Mouse (Mus musculus): ENCODE results near the gene Gnaq. TPM values are rescaled to one million over a fixed set of nuclear protein-coding genes. Genes with fewer than 3 reads are reported as not detected.

Gnaq gene
- polyA plus RNA-seq, 1 experiment from 2014 or later, result 54.1 TPM

- no peak overlapping the region for H3K4me3 ChIP-seq
- no peak for ATAC-seq (ENCODE audit: low FRiP score, low read depth)
- H3K9ac ChIP-seq, result no peak overlapping the region
- H3K27ac ChIP-seq, result no peak overlapping the region
- H3K27me3 ChIP-seq (replicated peaks), result no peaks in the 10 kb centered on the region
- H3K4me2 ChIP-seq (replicated peaks), result no peak overlapping the region
- H3K36me3 ChIP-seq, result no peaks in the 10 kb centered on the region
- H3K9me3 ChIP-seq, result no peaks in the 10 kb centered on the region
- 0 out of 2 replicates have a peak, but pooled peaks cover 3% of the 10 kb centered on the region for H3K4me1 ChIP-seq
- WGBS, result 81% methylated on average over 4 of the region's 4 CpGs
Observed at GRCm38 (mm10) chr19:16273021-16273420, 140.4 kb downstream of the Gnaq start.

DNA sequence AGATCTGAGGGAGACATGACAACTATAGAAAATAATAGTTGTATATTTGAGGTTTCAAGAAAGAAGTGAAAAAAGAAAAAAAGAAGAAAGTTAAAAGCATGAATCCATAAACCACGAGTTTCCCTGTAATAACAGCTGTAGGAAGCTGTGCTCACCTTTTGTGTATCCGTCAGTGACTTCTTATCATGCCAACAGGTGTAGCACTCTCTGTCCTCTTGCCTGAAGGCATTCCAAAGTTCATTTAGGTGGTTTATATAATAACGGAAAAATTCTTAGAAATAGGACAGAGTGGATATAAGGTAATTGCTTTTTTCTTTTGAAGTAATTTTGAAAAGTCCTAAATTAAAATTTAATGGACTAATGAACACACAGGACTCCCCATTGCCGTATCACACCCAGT is 147.6 kb downstream of the Gnaq start:
- ATAC-seq (ENCODE audit: low FRiP score, low read depth), result no peak
- no peak overlapping the region for H3K27ac ChIP-seq
- no peak overlapping the region for H3K9ac ChIP-seq
- no peaks in the 10 kb centered on the region for H3K9me3 ChIP-seq
- no peak overlapping the region for H3K4me2 ChIP-seq (replicated peaks)
- H3K4me1 ChIP-seq, result no peaks in the 10 kb centered on the region
- 86% methylated on average over 4 of the region's 4 CpGs for WGBS
- 0 out of 2 replicates have a peak, but pooled peaks cover 5% of the 10 kb centered on the region for H3K36me3 ChIP-seq
- H3K4me3 ChIP-seq, result no peak overlapping the region
- H3K27me3 ChIP-seq (replicated peaks), result no peaks in the 10 kb centered on the region

- Histone ChIP-seq H3K4me3 (no peak overlapping the region), H3K4me1 (no peaks in the 10 kb centered on the region; the same call in 1 of the 2 replicates), H3K27ac (no peak overlapping the region), H3K9ac (no peak overlapping the region), H3K36me3 (no peaks in the 10 kb centered on the region), H3K27me3 (replicated peaks) (no peaks in the 10 kb centered on the region), H3K4me2 (replicated peaks) (no peak overlapping the region), H3K9me3 (no peaks in the 10 kb centered on the region)
- 84% methylated on average over 11 of the region's 11 CpGs for WGBS
- no peak for ATAC-seq (ENCODE audit: low FRiP score, low read depth)
Observed at GRCm38 (mm10) chr19:16285051-16286028, 152.7 kb downstream of the Gnaq start.

DNA sequence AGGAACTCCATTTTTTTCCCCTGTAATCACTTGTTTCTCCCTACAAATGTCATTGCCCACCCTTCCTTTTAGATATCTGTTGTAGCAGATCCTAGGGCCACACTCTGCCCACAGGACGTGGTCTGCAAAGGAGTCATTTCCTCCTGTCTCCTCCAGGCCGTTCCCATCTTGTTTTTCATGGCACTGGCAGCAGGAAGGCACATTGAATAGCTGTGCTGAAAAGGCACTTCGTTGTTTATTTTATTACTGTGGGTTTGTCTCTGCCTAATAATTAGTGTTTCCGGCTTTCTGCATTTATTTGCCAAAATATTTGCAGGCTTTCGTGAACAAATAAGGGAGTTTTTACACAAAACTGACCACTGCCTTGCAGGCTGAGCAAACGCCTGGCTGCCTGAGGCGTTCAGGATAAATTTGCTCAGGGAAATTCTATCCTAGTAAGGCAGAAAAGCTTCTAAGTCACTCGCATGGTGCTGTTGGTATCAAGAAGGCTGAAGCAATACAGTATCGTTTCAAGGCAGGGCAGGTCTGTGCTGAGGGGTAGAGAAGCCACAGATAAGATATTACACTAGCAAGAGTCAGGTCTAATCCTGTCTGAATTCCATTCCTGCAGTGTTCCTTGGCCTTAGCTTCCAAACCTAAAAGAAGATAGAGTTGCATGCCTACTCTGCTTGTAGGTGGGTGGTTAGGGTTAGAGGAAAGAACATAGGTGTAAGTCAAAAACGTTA is 154.0 kb downstream of the Gnaq start:
- Histone ChIP-seq H3K9ac (no peak overlapping the region), H3K4me1 (peaks cover 6% of the 10 kb centered on the region), H3K4me3 (no peak overlapping the region), H3K27me3 (replicated peaks) (no peaks in the 10 kb centered on the region), H3K36me3 (no peaks in the 10 kb centered on the region), H3K9me3 (no peaks in the 10 kb centered on the region), H3K27ac (no peak overlapping the region), H3K4me2 (replicated peaks) (no peak overlapping the region)
- 55% methylated on average over 10 of the region's 10 CpGs for WGBS
- no peak for ATAC-seq (ENCODE audit: low FRiP score, low read depth)

DNA sequence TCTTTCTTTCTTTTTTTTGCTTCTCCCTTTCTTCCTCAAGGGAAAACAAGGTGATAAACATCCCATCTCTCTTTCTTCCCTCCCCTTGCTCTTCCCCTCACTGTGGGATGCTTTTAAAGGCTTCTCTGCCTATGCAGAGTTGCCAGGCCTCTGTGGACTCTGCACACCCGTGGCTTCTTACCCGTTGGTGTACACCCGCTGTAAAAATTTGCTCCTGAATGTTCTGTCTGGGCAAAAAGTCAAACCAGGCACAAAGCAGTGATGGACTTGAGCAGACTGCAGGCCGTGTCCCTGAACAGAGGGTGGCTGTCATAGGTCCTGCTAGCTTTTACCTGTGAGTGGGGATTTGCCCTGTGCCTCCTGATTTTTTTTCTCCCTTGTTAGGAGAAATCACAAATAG is 154.7 kb downstream of the Gnaq start:
- Histone ChIP-seq H3K4me1 (peaks cover 12% of the 10 kb centered on the region), H3K9me3 (no peaks in the 10 kb centered on the region)
- no peak for ATAC-seq (ENCODE audit: low FRiP score, low read depth)

GRCm38 (mm10) chr19:16287971-16288370 is 155.3 kb downstream of the Gnaq start:
- Histone ChIP-seq H3K27ac (no peak overlapping the region), H3K9ac (no peak overlapping the region), H3K36me3 (no peaks in the 10 kb centered on the region), H3K4me1 (peaks cover 16% of the 10 kb centered on the region), H3K27me3 (replicated peaks) (no peaks in the 10 kb centered on the region), H3K4me2 (replicated peaks) (no peak overlapping the region), H3K4me3 (no peak overlapping the region), H3K9me3 (no peaks in the 10 kb centered on the region)
- ATAC-seq (ENCODE audit: low FRiP score, low read depth), result no peak
- 95% methylated on average over 7 of the region's 7 CpGs for WGBS

More for the DNA sequence above, 154.7 kb downstream of the Gnaq start:
- H3K36me3 ChIP-seq, result no peaks in the 10 kb centered on the region
- H3K4me2 ChIP-seq (replicated peaks), result no peak overlapping the region
- no peaks in the 10 kb centered on the region for H3K27me3 ChIP-seq (replicated peaks)
- WGBS, result 67% methylated on average over 4 of the region's 4 CpGs
- no peak overlapping the region for H3K4me3 ChIP-seq
- no peak overlapping the region for H3K27ac ChIP-seq
- no peak overlapping the region for H3K9ac ChIP-seq

DNA sequence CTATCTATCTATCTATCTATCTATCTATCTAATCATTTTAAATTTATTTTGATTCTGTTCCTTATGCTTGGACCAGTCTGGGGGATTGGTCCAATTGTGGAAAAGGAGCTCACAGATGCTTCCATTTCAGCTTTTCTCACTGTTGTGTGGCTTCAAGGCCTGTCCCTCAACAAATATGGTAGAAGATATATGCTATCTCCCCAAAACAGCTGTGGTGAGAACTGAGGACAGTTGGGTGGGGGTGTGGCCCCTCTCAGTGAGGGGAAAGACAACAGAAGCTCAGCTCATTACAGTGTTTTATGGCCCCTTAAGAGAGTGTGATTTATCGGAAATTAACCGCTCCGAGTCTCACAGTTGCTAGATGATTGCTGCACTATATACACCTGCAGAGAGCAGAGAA is 158.5 kb downstream of the Gnaq start:
- no peak overlapping the region for H3K4me3 ChIP-seq
- no peak overlapping the region for H3K9ac ChIP-seq
- no peak for ATAC-seq (ENCODE audit: low FRiP score, low read depth)
- no peaks in the 10 kb centered on the region for H3K9me3 ChIP-seq
- H3K27ac ChIP-seq, result no peak overlapping the region
- H3K4me2 ChIP-seq (replicated peaks), result no peak overlapping the region
- WGBS, result 26% methylated on average over 3 of the region's 3 CpGs
- H3K36me3 ChIP-seq, result no peaks in the 10 kb centered on the region
- peaks cover 16% of the 10 kb centered on the region for H3K4me1 ChIP-seq
- H3K27me3 ChIP-seq (replicated peaks), result no peaks in the 10 kb centered on the region

DNA sequence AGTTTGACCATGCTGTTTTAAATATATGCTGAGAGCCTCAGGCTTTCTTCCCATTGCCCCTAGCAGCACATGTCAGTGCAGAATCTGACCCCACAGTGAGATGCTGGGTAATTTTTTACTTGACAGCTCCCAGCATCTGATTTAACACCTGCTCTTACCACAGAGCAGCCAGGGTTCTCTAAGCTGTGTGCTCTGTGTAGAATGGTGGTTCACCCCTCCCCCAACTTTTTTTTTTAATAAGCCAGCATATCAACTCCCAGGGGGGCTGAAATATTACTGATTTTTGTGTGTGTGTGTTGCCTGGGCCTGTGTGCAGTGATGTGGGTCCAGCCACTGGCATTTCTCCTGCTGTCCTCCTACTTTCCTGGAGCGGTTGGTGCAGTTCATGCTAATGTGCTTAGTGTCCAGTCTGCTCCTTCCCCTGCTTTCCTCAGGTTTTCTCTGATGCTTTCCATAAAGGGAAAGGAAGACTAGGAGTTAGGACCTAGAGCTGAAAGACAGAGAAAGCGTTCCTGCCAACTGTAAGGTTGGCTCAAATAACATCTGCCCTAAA is 159.5 kb downstream of the Gnaq start:
- Histone ChIP-seq H3K4me3 (no peak overlapping the region), H3K27me3 (replicated peaks) (no peaks in the 10 kb centered on the region), H3K9ac (no peak overlapping the region), H3K4me1 (peaks cover 16% of the 10 kb centered on the region), H3K4me2 (replicated peaks) (0 out of 2 replicates have a peak overlapping the region, but pooled peaks have one; percentile 2), H3K9me3 (no peaks in the 10 kb centered on the region), H3K36me3 (no peaks in the 10 kb centered on the region), H3K27ac (0 out of 2 replicates have a peak overlapping the region, but pooled peaks have one; percentile 3)
- ATAC-seq (ENCODE audit: low FRiP score, low read depth), result peak; percentile 60
- 59% methylated on average over 2 of the region's 2 CpGs for WGBS

DNA sequence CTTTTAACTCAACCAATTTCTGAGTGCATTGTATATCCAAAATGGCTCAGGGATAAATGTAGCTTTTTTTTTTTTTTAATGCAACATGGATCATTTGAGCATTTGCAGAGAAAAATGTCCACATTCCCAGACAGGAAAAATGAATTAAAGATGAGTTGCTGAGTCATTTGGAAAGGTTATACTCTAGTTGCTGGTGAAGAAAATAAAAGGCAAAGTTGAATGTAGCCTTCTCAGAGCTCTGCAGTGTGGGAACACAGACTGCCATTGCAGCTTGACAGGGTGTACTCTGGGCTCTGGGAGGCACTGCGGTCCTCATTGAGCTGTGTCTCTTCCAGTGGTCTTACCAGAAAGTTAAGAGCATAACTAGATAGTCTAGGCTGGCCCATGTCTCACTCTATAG is 160.3 kb downstream of the Gnaq start:
- WGBS, result 97% methylated on average over 1 of the region's 1 CpGs
- no peaks in the 10 kb centered on the region for H3K36me3 ChIP-seq
- no peak overlapping the region for H3K27ac ChIP-seq
- H3K27me3 ChIP-seq (replicated peaks), result no peaks in the 10 kb centered on the region
- H3K9ac ChIP-seq, result no peak overlapping the region
- peaks cover 16% of the 10 kb centered on the region for H3K4me1 ChIP-seq
- no peak for ATAC-seq (ENCODE audit: low FRiP score, low read depth)
- no peak overlapping the region for H3K4me3 ChIP-seq
- no peak overlapping the region for H3K4me2 ChIP-seq (replicated peaks)
- no peaks in the 10 kb centered on the region for H3K9me3 ChIP-seq

GRCm38 (mm10) chr19:16300413-16300812 is 167.8 kb downstream of the Gnaq start:
- Histone ChIP-seq H3K9ac (no peak overlapping the region), H3K4me3 (no peak overlapping the region), H3K4me2 (replicated peaks) (no peak overlapping the region), H3K9me3 (no peaks in the 10 kb centered on the region), H3K27me3 (replicated peaks) (no peaks in the 10 kb centered on the region), H3K4me1 (no peaks in the 10 kb centered on the region), H3K27ac (no peak overlapping the region), H3K36me3 (no peaks in the 10 kb centered on the region)
- ATAC-seq (ENCODE audit: low FRiP score, low read depth), result no peak
- 71% methylated on average over 4 of the region's 4 CpGs for WGBS

DNA sequence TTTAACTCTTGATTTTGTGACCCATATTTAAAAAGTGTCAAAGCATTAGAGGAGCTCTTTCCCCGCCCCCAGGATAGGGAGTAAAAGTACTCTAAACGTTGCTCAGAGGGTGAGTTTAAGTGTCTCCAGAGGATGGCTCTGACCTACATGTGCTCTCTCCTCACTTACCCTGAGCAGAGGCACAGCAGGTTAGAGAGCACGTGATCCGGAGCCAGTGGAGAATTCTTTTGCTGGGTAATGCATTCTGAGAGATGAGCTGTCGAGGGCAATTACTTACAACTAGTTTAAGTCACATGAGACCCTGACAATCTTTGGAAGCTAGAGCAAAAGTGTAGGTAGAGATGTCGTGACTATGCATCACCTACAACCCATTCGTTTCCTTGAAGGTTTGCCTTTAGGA is 168.7 kb downstream of the Gnaq start:
- no peak for ATAC-seq (ENCODE audit: low FRiP score, low read depth)
- 73% methylated on average over 7 of the region's 7 CpGs for whole genome bisulfite sequencing

GRCm38 (mm10) chr19:16309031-16309430 is 176.4 kb downstream of the Gnaq start:
- H3K4me3 ChIP-seq, result no peak overlapping the region
- no peaks in the 10 kb centered on the region for H3K36me3 ChIP-seq
- H3K4me2 ChIP-seq (replicated peaks), result no peak overlapping the region
- no peaks in the 10 kb centered on the region for H3K9me3 ChIP-seq
- H3K9ac ChIP-seq, result no peak overlapping the region
- peaks cover 2% of the 10 kb centered on the region; the same call in 1 of the 2 replicates for H3K4me1 ChIP-seq
- no peak overlapping the region for H3K27ac ChIP-seq
- no peaks in the 10 kb centered on the region for H3K27me3 ChIP-seq (replicated peaks)
- ATAC-seq (ENCODE audit: low FRiP score, low read depth), result no peak

More for the DNA sequence above, 168.7 kb downstream of the Gnaq start:
- Histone ChIP-seq H3K9ac (no peak overlapping the region), H3K4me3 (no peak overlapping the region), H3K36me3 (no peaks in the 10 kb centered on the region), H3K27me3 (replicated peaks) (no peaks in the 10 kb centered on the region), H3K4me2 (replicated peaks) (no peak overlapping the region), H3K27ac (no peak overlapping the region), H3K9me3 (no peaks in the 10 kb centered on the region), H3K4me1 (no peaks in the 10 kb centered on the region)

Measured in neural tube, embryonic 12.5 days (tissue).